ENCODE assay signal across 8 mouse cellular contexts in genomic region chr9:114779984-114780745, GRCm38 (mm10). TPM values are rescaled to one million over a fixed set of nuclear protein-coding genes. Genes with fewer than 3 reads are reported as not detected.
A peak's percentile ranks its signal among the peaks of the same experiment; 100 is the strongest.
DNase-seq lines count a peak whose midpoint lies in the region; ATAC-seq and TF ChIP-seq lines count a peak whose summit lies in the region.

No protein-coding gene starts in this region.

- 54% methylated on average over 23 of the region's 23 CpGs for WGBS in lung, adult 2 months
- WGBS in hindbrain, embryonic 15.5 days, result 40% methylated on average over 23 of the region's 23 CpGs
- WGBS in midbrain, embryonic 16.5 days, result 29% methylated on average over 23 of the region's 23 CpGs

- no peak overlapping the region for H3K27ac ChIP-seq in hindbrain, embryonic 15.5 days (replicated peaks)
- H3K27ac ChIP-seq in midbrain, embryonic 16.5 days (ENCODE audit: low read length), result no peak overlapping the region

- H3K9ac ChIP-seq in hindbrain, embryonic 15.5 days, result 0 out of 2 replicates have a peak overlapping the region, but pooled peaks have one; percentile 2
- H3K9ac ChIP-seq in midbrain, embryonic 16.5 days (ENCODE audit: low read depth, low read length), result no peak overlapping the region

- no peak for ATAC-seq in hindbrain, embryonic 15.5 days (ENCODE audit: low FRiP score, low read depth)
- ATAC-seq in midbrain, embryonic 16.5 days, result peak; percentile 36; the same call in 1 of the 2 replicates

- no peak for TF ChIP-seq POLR2A in lung, adult 2 months (IDR thresholded peaks at IDR 0.05; ENCODE audit: borderline replicate concordance, extremely low read depth, low read depth, low read length)

- H3K4me3 ChIP-seq in lung, adult 2 months (replicated peaks; ENCODE audit: extremely low read depth, low read depth, low read length), result peak overlapping the region; percentile 8
- H3K4me3 ChIP-seq in hindbrain, embryonic 15.5 days, result peak overlapping the region; percentile 43; the same call in 1 of the 2 replicates
- no peak overlapping the region for H3K4me3 ChIP-seq in midbrain, embryonic 16.5 days (ENCODE audit: low read depth, low read length)

- TF ChIP-seq CTCF in lung, adult 2 months (IDR thresholded peaks at IDR 0.05; ENCODE audit: insufficient read depth, low read length), result no peak

- peak overlapping the region; percentile 78 for H3K4me2 ChIP-seq in hindbrain, embryonic 15.5 days
- peak overlapping the region; percentile 92 for H3K4me2 ChIP-seq in midbrain, embryonic 16.5 days (ENCODE audit: low read length)

- no peaks in the 10 kb centered on the region for H3K9me3 ChIP-seq in hindbrain, embryonic 15.5 days
- H3K9me3 ChIP-seq in midbrain, embryonic 16.5 days (replicated peaks; ENCODE audit: control insufficient read depth, low read length, poor library complexity, severe bottlenecking), result no peaks in the 10 kb centered on the region

- H3K4me1 ChIP-seq in lung, adult 2 months (ENCODE audit: control insufficient read depth, insufficient read depth, low read length), result 0 out of 2 replicates have a peak, but pooled peaks cover 2% of the 10 kb centered on the region
- H3K4me1 ChIP-seq in hindbrain, embryonic 15.5 days (replicated peaks), result peaks cover 19% of the 10 kb centered on the region
- H3K4me1 ChIP-seq in midbrain, embryonic 16.5 days (ENCODE audit: control insufficient read depth, insufficient read depth, low read length), result peaks cover 14% of the 10 kb centered on the region

- peaks cover 8% of the 10 kb centered on the region; the same call in 1 of the 2 replicates for H3K27me3 ChIP-seq in hindbrain, embryonic 15.5 days
- no peaks in the 10 kb centered on the region for H3K27me3 ChIP-seq in midbrain, embryonic 16.5 days (ENCODE audit: control insufficient read depth, insufficient read depth, low read depth, low read length)

- no peak for DNase-seq in lung, adult 2 months
- DNase-seq in lung, postnatal 25 days (ENCODE audit: low spot score), result no peak
- peak; percentile 37 for DNase-seq in embryo, embryonic 11 days
- DNase-seq in left cerebral cortex, adult 11 months (ENCODE audit: low spot score), result no peak
- no peak for DNase-seq in gastrocnemius, postnatal 4 days (ENCODE audit: low spot score in 2 of 2)
- no peak for DNase-seq in layer of hippocampus, postnatal 10 days (ENCODE audit: low spot score in 2 of 2)

- no peaks in the 10 kb centered on the region for H3K36me3 ChIP-seq in hindbrain, embryonic 15.5 days
- no peaks in the 10 kb centered on the region for H3K36me3 ChIP-seq in midbrain, embryonic 16.5 days (ENCODE audit: control insufficient read depth, insufficient read depth, low read length)

RNA-seq across cellular contexts. Expression of gene Cmtm7, which starts 1.5 kb away (rescaled TPM):
- 86.0 and 88.9 TPM in 2 replicates for polyA plus RNA-seq in lung, adult 2 months (2012; rRNA removed)
- polyA plus RNA-seq in hindbrain, embryonic 15.5 days (2015; fragmentation: Nextera tagmentation; extraction: Ambion mirVana), result 11.5 and 16.8 TPM in 2 replicates
- polyA plus RNA-seq in midbrain, embryonic 16.5 days (2015; fragmentation: Nextera tagmentation; extraction: Ambion mirVana), result 7.2 and 10.4 TPM in 2 replicates
- 10 to 100 TPM; 27.5 to 32.2 TPM for total RNA-seq in gastrocnemius, postnatal 4 days (2021)
- 1 to 10 TPM; 5.4 to 6.5 TPM for total RNA-seq in layer of hippocampus, postnatal 10 days (2021)

RNA-seq across cellular contexts. Expression of gene Cmtm6, which starts 49.2 kb away (rescaled TPM):
- 50.9 and 79.8 TPM in 2 replicates for polyA plus RNA-seq in lung, adult 2 months (2012; rRNA removed)
- 18.0 and 20.9 TPM in 2 replicates for polyA plus RNA-seq in hindbrain, embryonic 15.5 days (2015; fragmentation: Nextera tagmentation; extraction: Ambion mirVana)
- 18.7 TPM in 2 replicates for polyA plus RNA-seq in midbrain, embryonic 16.5 days (2015; fragmentation: Nextera tagmentation; extraction: Ambion mirVana)
- total RNA-seq in gastrocnemius, postnatal 4 days (2021), result 10 to 100 TPM; 22.0 to 22.4 TPM
- 10 to 100 TPM; 26.3 to 30.5 TPM for total RNA-seq in layer of hippocampus, postnatal 10 days (2021)
